Mouse (Mus musculus) kidney, adult 2 months (tissue): ENCODE results near the gene Kcnh1.

Experiments used
- CTCF ChIP-seq: fragments of 200-500 bp; conservative IDR thresholded peaks from 2 replicates; pipeline ENCODE4 v1.5.1; 2011; ENCODE audit warnings: low read depth, mild to moderate bottlenecking, control low read depth, low read length, moderate library complexity, mixed read lengths; ENCODE audit not compliant: insufficient read depth, insufficient read length
- POLR2A ChIP-seq: fragments of 200-500 bp; IDR thresholded peaks from one replicate; pipeline ENCODE4 v1.6.1; 2011; ENCODE audit warnings: low read depth, low read length, control low read depth

GRCm38 (mm10) chr1:192212448-192212847, 21.9 kb downstream of the Kcnh1 start:
- TF ChIP-seq CTCF (no peak), POLR2A (no peak)
